In the genomic region with DNA sequence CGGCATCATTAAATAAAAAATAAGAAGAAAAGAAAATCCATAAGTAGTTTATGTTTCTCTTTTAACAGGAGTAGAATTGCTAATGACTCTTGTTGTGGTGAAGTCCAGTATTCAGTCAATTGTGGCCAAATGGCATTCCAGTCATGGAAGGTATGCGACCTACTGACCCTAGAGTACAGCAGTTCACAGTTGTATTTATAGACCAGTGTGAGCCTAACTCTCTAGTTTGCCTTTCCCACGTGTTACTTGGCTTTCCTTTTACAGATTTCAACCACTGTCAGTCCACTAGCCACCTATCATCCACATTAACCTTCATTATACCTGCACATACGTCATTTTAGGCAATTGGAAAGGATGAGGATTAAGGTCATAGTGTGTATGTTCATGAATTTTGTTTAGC, we compare ENCODE assay signal across 13 mouse cellular contexts.
DNase-seq lines count a peak whose midpoint lies in the region; ATAC-seq and TF ChIP-seq lines count a peak whose summit lies in the region.
"Had no signal": no experiment of that assay in that cellular context is flagged by ENCODE, and none has a peak within 500 bp of the region (broad histone marks: within the 10 kb centered on the region; RNA-seq: fewer than 3 reads in every experiment).

No protein-coding gene starts in this region.

- no peak overlapping the region for H3K4me3 ChIP-seq in limb, embryonic 11.5 days (ENCODE audit: low read depth, low read length)
- H3K4me3 ChIP-seq in limb, embryonic 10.5 days: no peak overlapping the region
- no peak overlapping the region for H3K4me3 ChIP-seq in liver, embryonic 15.5 days (replicated peaks)
- H3K4me3 ChIP-seq in forebrain, embryonic 13.5 days: no peak overlapping the region
- no peak overlapping the region for H3K4me3 ChIP-seq in stomach, postnatal 0 days (ENCODE audit: low read depth, low read length)
- H3K4me3 ChIP-seq: myocyte had no signal

- WGBS in limb, embryonic 11.5 days: 54% methylated on average over 4 of the region's 4 CpGs
- 48% methylated on average over 4 of the region's 4 CpGs for WGBS in limb, embryonic 10.5 days
- WGBS in liver, embryonic 15.5 days (ENCODE audit: insufficient replicate concordance): 35% methylated on average over 4 of the region's 4 CpGs
- 48% methylated on average over 4 of the region's 4 CpGs for whole genome bisulfite sequencing in forebrain, embryonic 13.5 days
- 49% methylated on average over 4 of the region's 4 CpGs for WGBS in stomach, postnatal 0 days

- H3K27ac ChIP-seq in limb, embryonic 11.5 days (replicated peaks; ENCODE audit: low read depth, low read length): no peak overlapping the region
- H3K27ac ChIP-seq in limb, embryonic 10.5 days: no peak overlapping the region
- no peak overlapping the region for H3K27ac ChIP-seq in liver, embryonic 15.5 days (replicated peaks)
- H3K27ac ChIP-seq in forebrain, embryonic 13.5 days: no peak overlapping the region
- H3K27ac ChIP-seq in stomach, postnatal 0 days (replicated peaks): no peak overlapping the region
- H3K27ac ChIP-seq: hindbrain, postnatal 0 days; macrophage had no signal

- no peak overlapping the region for H3K9ac ChIP-seq in limb, embryonic 11.5 days (ENCODE audit: low read length)
- no peak overlapping the region for H3K9ac ChIP-seq in liver, embryonic 15.5 days
- H3K9ac ChIP-seq in forebrain, embryonic 13.5 days: no peak overlapping the region
- H3K9ac ChIP-seq in stomach, postnatal 0 days (ENCODE audit: low read length): no peak overlapping the region

- no peak for ATAC-seq in limb, embryonic 11.5 days (ENCODE audit: insufficient number of reproducible peaks, low FRiP score, low TSS enrichment, low read depth)
- ATAC-seq in liver, embryonic 15.5 days (ENCODE audit: insufficient read depth): 0 out of 2 replicates have a peak, but pooled peaks have one; percentile 49
- no peak for ATAC-seq in frontal cortex, adult (ENCODE audit: low TSS enrichment)
- ATAC-seq in forebrain, embryonic 13.5 days: no peak
- no peak for ATAC-seq in stomach, postnatal 0 days (ENCODE audit: low FRiP score, low TSS enrichment)
- ATAC-seq: hindbrain, postnatal 0 days had no signal

- H3K4me1 ChIP-seq in limb, embryonic 11.5 days (ENCODE audit: control insufficient read depth, insufficient read depth, low read length): no peaks in the 10 kb centered on the region
- peaks cover 4% of the 10 kb centered on the region; the same call in 1 of the 2 replicates for H3K4me1 ChIP-seq in limb, embryonic 10.5 days
- no peaks in the 10 kb centered on the region for H3K4me1 ChIP-seq in liver, embryonic 15.5 days (replicated peaks)
- H3K4me1 ChIP-seq in forebrain, embryonic 13.5 days: no peaks in the 10 kb centered on the region
- H3K4me1 ChIP-seq in stomach, postnatal 0 days (replicated peaks; ENCODE audit: control insufficient read depth, insufficient read depth): no peaks in the 10 kb centered on the region

- TF ChIP-seq CTCF in stomach, postnatal 0 days (IDR thresholded peaks at IDR 0.05; ENCODE audit: low read depth): no peak

- no peaks in the 10 kb centered on the region for H3K36me3 ChIP-seq in limb, embryonic 11.5 days (ENCODE audit: control insufficient read depth, insufficient read depth, low read length)
- no peaks in the 10 kb centered on the region for H3K36me3 ChIP-seq in limb, embryonic 10.5 days
- H3K36me3 ChIP-seq in liver, embryonic 15.5 days (replicated peaks): no peaks in the 10 kb centered on the region
- H3K36me3 ChIP-seq in forebrain, embryonic 13.5 days (ENCODE audit: poor library complexity, severe bottlenecking): no peaks in the 10 kb centered on the region
- no peaks in the 10 kb centered on the region for H3K36me3 ChIP-seq in stomach, postnatal 0 days (ENCODE audit: control insufficient read depth, insufficient read depth, low read length)

- no peak overlapping the region for H3K4me2 ChIP-seq in limb, embryonic 11.5 days (ENCODE audit: low read depth, severe bottlenecking)
- H3K4me2 ChIP-seq in liver, embryonic 15.5 days: no peak overlapping the region
- no peak overlapping the region for H3K4me2 ChIP-seq in forebrain, embryonic 13.5 days
- no peak overlapping the region for H3K4me2 ChIP-seq in stomach, postnatal 0 days (replicated peaks; ENCODE audit: low read depth)

- TF ChIP-seq EP300 in stomach, postnatal 0 days (optimal IDR thresholded peaks at IDR 0.05): no peak

- peak; percentile 22 for DNase-seq in limb, embryonic 11.5 days (ENCODE audit: low spot score)
- DNase-seq in limb, embryonic 10.5 days (ENCODE audit: low spot score): no peak
- DNase-seq in embryo, embryonic 9.5 days (ENCODE audit: extremely low spot score): peak; percentile 42
- peak; percentile 40 for DNase-seq in kidney, adult 18-20 months
- no peak for DNase-seq in stomach, postnatal 0 days (ENCODE audit: low spot score)
- DNase-seq: cerebellum, postnatal 10 days had no signal

- no peaks in the 10 kb centered on the region for H3K9me3 ChIP-seq in limb, embryonic 11.5 days (ENCODE audit: control insufficient read depth, low read length)
- no peaks in the 10 kb centered on the region for H3K9me3 ChIP-seq in limb, embryonic 10.5 days (replicated peaks)
- no peaks in the 10 kb centered on the region for H3K9me3 ChIP-seq in liver, embryonic 15.5 days (replicated peaks)
- H3K9me3 ChIP-seq in forebrain, embryonic 13.5 days (replicated peaks): no peaks in the 10 kb centered on the region
- no peaks in the 10 kb centered on the region for H3K9me3 ChIP-seq in stomach, postnatal 0 days (ENCODE audit: control insufficient read depth, low read length)

- H3K27me3 ChIP-seq in limb, embryonic 11.5 days (ENCODE audit: control insufficient read depth, insufficient read depth, low read length): no peaks in the 10 kb centered on the region
- H3K27me3 ChIP-seq in limb, embryonic 10.5 days (ENCODE audit: low read depth, poor library complexity, severe bottlenecking): no peaks in the 10 kb centered on the region
- no peaks in the 10 kb centered on the region for H3K27me3 ChIP-seq in liver, embryonic 15.5 days
- no peaks in the 10 kb centered on the region for H3K27me3 ChIP-seq in forebrain, embryonic 13.5 days
- H3K27me3 ChIP-seq in stomach, postnatal 0 days (ENCODE audit: control insufficient read depth, insufficient read depth, low read length): no peaks in the 10 kb centered on the region
- H3K27me3 ChIP-seq: CH12.LX had no signal

Comparison
In these comparisons a context has a peak if more than half of its experiments do, and no peak if none do; other contexts are left out.
1. DNase-seq: peak in limb, embryonic 11.5 days (single experiment), embryo, embryonic 9.5 days (single experiment) and kidney, adult 18-20 months (single experiment); none in limb, embryonic 10.5 days (single experiment) and stomach, postnatal 0 days (single experiment).